Mouse (Mus musculus) testis, adult 2 months (tissue): ENCODE data around the gene 4930523C07Rik.

Source experiments
- CTCF ChIP-seq: fragments of 200-500 bp; IDR thresholded peaks from 2 replicates; pipeline ENCODE4 v1.5.1; 2012; ENCODE audit warnings: low read depth, mild to moderate bottlenecking, inconsistent platforms, low read length, moderate library complexity; ENCODE audit not compliant: control insufficient read depth, insufficient read depth, insufficient replicate concordance
- POLR2A ChIP-seq: fragments of 200-500 bp; IDR thresholded peaks from 2 replicates; pipeline ENCODE4 v1.6.1; 2012; ENCODE audit warnings: low read depth, mild to moderate bottlenecking, inconsistent platforms, low read length, moderate library complexity; ENCODE audit not compliant: control insufficient read depth

DNA sequence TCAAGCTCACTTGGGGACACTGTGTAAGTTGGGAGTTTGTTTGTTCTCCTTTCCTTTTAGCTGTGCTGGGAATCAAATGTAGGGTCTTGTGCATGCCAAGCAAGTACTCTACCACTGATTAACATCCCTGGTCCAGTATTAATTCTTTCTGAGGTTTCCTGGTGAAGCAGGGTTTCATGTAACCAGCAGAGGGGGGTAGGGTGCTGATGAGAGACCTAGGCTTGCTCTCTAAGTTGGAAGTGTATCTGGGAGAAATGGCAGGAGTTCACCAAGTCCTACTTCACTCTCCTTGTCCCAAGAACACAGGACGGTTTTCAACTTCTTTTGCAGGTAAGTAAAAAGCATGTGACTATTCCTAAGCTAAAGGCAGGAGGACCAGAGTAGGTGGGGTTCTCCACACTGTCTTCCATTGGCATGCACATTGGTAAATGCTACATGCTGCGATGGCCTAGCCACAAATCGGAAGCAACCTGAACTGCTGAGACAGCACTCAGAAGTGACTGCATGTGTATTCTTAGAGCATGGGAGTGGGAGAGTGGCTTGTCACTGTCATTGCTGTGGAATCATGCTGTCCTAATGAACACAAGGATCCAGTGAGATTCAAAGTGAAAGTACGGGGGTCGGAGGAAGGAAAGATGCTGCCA is 55.6 kb downstream of the 4930523C07Rik start:
- TF ChIP-seq CTCF (no peak), POLR2A (no peak)
